Mouse (Mus musculus) embryo, embryonic 10.5 days (tissue): ENCODE results near the gene Ntrk3.

ENCODE experiments used
- DNase-seq: peaks from one replicate; pipeline ENCODE4 v3.0.0-alpha.2; 2015; ENCODE audit warnings: low spot score

The Ntrk3 gene

GRCm38 (mm10) chr7:78623686-78624085 lies 114.1 kb downstream of the Ntrk3 start:
- no peak for DNase-seq

GRCm38 (mm10) chr7:78621115-78621514 lies 116.7 kb downstream of the Ntrk3 start:
- DNase-seq: no peak

GRCm38 (mm10) chr7:78619818-78620577 lies 117.8 kb downstream of the Ntrk3 start:
- no peak for DNase-seq

GRCm38 (mm10) chr7:78605538-78606130 lies 132.2 kb downstream of the Ntrk3 start:
- DNase-seq: no peak

- no peak for DNase-seq
These were observed 133.9 kb downstream of the Ntrk3 start for GRCm38 (mm10) chr7:78603922-78604321.

GRCm38 (mm10) chr7:78601851-78602250 lies 136.0 kb downstream of the Ntrk3 start:
- no peak for DNase-seq

- DNase-seq: no peak
These were observed 136.9 kb downstream of the Ntrk3 start for GRCm38 (mm10) chr7:78600886-78601285.

- no peak for DNase-seq
These were observed 137.7 kb downstream of the Ntrk3 start for GRCm38 (mm10) chr7:78599941-78600677.

- no peak for DNase-seq
These were observed 139.7 kb downstream of the Ntrk3 start for GRCm38 (mm10) chr7:78598147-78598546.

- no peak for DNase-seq
These were observed 140.3 kb downstream of the Ntrk3 start for GRCm38 (mm10) chr7:78597251-78598129.

- DNase-seq: no peak
These were observed 141.3 kb downstream of the Ntrk3 start for GRCm38 (mm10) chr7:78596556-78596955.

GRCm38 (mm10) chr7:78595895-78596294 lies 141.9 kb downstream of the Ntrk3 start:
- DNase-seq: peak; percentile 87

GRCm38 (mm10) chr7:78592948-78593347 lies 144.9 kb downstream of the Ntrk3 start:
- no peak for DNase-seq

- DNase-seq: no peak
These were observed 145.6 kb downstream of the Ntrk3 start for GRCm38 (mm10) chr7:78592172-78592571.

GRCm38 (mm10) chr7:78589766-78590165 lies 148.0 kb downstream of the Ntrk3 start:
- no peak for DNase-seq

- no peak for DNase-seq
These were observed 151.0 kb downstream of the Ntrk3 start for GRCm38 (mm10) chr7:78586800-78587199.

GRCm38 (mm10) chr7:78585960-78586359 lies 151.9 kb downstream of the Ntrk3 start:
- no peak for DNase-seq

- no peak for DNase-seq
These were observed 152.9 kb downstream of the Ntrk3 start for GRCm38 (mm10) chr7:78584936-78585335.

- DNase-seq: peak; percentile 31
These were observed 153.3 kb downstream of the Ntrk3 start for GRCm38 (mm10) chr7:78584499-78584898.

- no peak for DNase-seq
These were observed 154.1 kb downstream of the Ntrk3 start for GRCm38 (mm10) chr7:78583678-78584077.

GRCm38 (mm10) chr7:78581341-78581740 lies 156.5 kb downstream of the Ntrk3 start:
- DNase-seq: no peak
